Mouse (Mus musculus) adrenal gland, adult 18-20 months (tissue): ENCODE data around the gene Upp1. TPM values are rescaled to one million over a fixed set of nuclear protein-coding genes. Genes with fewer than 3 reads are reported as not detected.
"Not testable (repeated sequence)": the region's sequence is repeated elsewhere in the genome, so short reads cannot be mapped to it uniquely, and the experiment has no call there.

Experiments
- DNase-seq, 2 experiments: peaks; one replicate each; pipeline ENCODE4 v3.0.0; 2021 to 2022; ENCODE audit warnings: low spot score in 2 of 2
- total RNA-seq, 2 experiments: library from RNA; stranded (reverse); gene quantifications; 1 replicate in 1 of 2; 2 replicates in 1 of 2; pipeline ENCODE4 v1.2.3; 2021

Upp1 gene
- total RNA-seq, 2 experiments from 2014 or later: 11.0 to 12.2 TPM

- not testable (repeated sequence) for DNase-seq
Observed at GRCm38 (mm10) chr11:9150403-9150802, 32.5 kb downstream of the Upp1 start.

- DNase-seq: no peak
Observed at GRCm38 (mm10) chr11:9159953-9160352, 42.0 kb downstream of the Upp1 start.

DNA sequence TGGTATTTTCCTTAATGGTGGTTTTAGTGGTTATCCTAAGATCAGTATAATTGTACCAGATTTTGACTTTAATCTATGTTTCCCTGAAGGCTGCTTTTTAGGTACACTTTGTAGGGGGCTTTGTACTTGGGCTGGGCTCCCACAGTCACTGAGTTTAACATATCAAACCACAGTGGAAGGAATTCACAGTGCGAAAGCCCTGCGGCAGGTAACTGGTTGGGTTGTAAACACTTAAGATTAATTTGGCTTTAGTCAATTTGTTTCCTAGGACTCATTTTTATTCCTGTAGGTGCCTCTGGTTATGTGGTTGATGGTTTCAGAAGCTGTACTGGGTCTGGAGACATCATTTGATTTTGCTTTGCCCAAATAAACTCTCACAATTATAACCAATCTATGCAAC is 49.4 kb downstream of the Upp1 start:
- DNase-seq: no peak

DNA sequence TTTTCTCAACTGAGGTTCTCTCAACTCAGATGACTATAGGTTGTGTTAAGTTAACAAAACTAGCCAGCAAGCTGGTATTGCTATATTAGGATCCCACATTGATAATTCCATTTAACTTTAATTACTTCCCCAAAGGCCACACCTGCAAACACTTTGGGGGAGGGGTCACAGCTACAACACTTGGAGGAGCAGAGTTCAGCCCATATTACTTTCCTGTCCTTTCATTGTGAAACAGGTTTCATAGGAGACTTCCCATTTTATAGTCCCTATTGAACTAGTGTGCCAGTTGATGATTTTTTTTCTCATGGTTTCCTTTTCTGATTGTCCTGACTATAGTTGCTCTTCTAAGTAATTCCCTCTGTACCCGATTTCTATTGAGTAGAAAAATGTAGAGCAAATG is 63.6 kb downstream of the Upp1 start:
- no peak for DNase-seq

Other genes with a start within 250 kb of the Upp1 start
- under 1 TPM in 1 of 2 experiments, not detected in 1; 0.13 TPM for gene Pkd1l1, start 144.8 kb upstream of the Upp1 start, total RNA-seq
- 1 to 10 TPM; 7.3 to 7.4 TPM for gene Hus1, start 106.9 kb upstream of the Upp1 start, total RNA-seq
- gene Gm11992, start 69.5 kb upstream of the Upp1 start, total RNA-seq: under 1 TPM in 1 of 2 experiments, not detected in 1; 0.19 TPM
- not detected for gene Sun3, start 69.1 kb upstream of the Upp1 start, total RNA-seq
- gene Abca13, start 73.8 kb downstream of the Upp1 start, total RNA-seq: under 1 TPM; 0.07 to 0.10 TPM